Mouse (Mus musculus) liver, adult 2 months (tissue): ENCODE measurements at regions not wholly inside any gene's neighbourhood (a gene's known extent, or its start where the extent isn't known, plus 50 kb on each side); places are given as distances from the start of the nearest gene placed in this dataset.

ENCODE experiments used
- DNase-seq: peaks from one replicate; pipeline ENCODE4 v3.0.0-alpha.2; 2011; ENCODE audit warnings: low read depth, low spot score; ENCODE audit errors: extremely low read depth
- H3K27ac ChIP-seq: fragments of 200-500 bp; replicated peaks from 2 replicates; pipeline ENCODE4 v1.5.1; 2012; ENCODE audit warnings: low read depth, mild to moderate bottlenecking, control low read depth, inconsistent platforms, low read length; ENCODE audit not compliant: insufficient read depth
- H3K27me3 ChIP-seq: fragments of 200-500 bp; 2 replicates; pipeline ENCODE4 v1.6.1; 2012; ENCODE audit warnings: mild to moderate bottlenecking, moderate library complexity, low read length, inconsistent platforms; ENCODE audit not compliant: control insufficient read depth, insufficient read depth
- H3K36me3 ChIP-seq: fragments of 200-500 bp; 2 replicates; pipeline ENCODE4 v1.6.1; 2012; ENCODE audit warnings: low read length, inconsistent platforms; ENCODE audit not compliant: control insufficient read depth, insufficient read depth
- H3K4me1 ChIP-seq: fragments of 200-500 bp; 2 replicates; pipeline ENCODE4 v1.6.1; 2011; ENCODE audit warnings: low read length; ENCODE audit not compliant: control insufficient read depth, insufficient read depth
- H3K4me3 ChIP-seq: fragments of 200-500 bp; 2 replicates; pipeline ENCODE4 v1.5.1; 2011; ENCODE audit warnings: low read depth, mild to moderate bottlenecking, control low read depth, low read length, moderate library complexity; ENCODE audit not compliant: insufficient read depth
- H3K79me2 ChIP-seq: fragments of 200-500 bp; 2 replicates; pipeline ENCODE4 v1.6.1; 2012; ENCODE audit warnings: inconsistent platforms, mild to moderate bottlenecking, low read length, moderate library complexity; ENCODE audit not compliant: control insufficient read depth, insufficient read depth
- H3K9ac ChIP-seq: fragments of 200-500 bp; 2 replicates; pipeline ENCODE4 v1.6.1; 2012; ENCODE audit warnings: low read depth, mild to moderate bottlenecking, control low read depth, inconsistent platforms, low read length
- CTCF ChIP-seq: fragments of 200-500 bp; IDR thresholded peaks from 2 replicates; pipeline ENCODE4 v1.5.1; 2011; ENCODE audit warnings: low read depth, low read length, control low read depth
- POLR2A ChIP-seq: fragments of 200-500 bp; IDR thresholded peaks from 2 replicates; pipeline ENCODE4 v1.6.1; 2011; ENCODE audit warnings: low read length, control low read depth; ENCODE audit not compliant: insufficient read depth; ENCODE audit errors: extremely low read depth
- WGBS: fragments of 180-500 bp; shearing (Covaris S2); methylation state at CpG from one replicate; pipeline ENCODE4 v1.1.7; 2018; 5-methylcytosine and 5-hydroxymethylcytosine counted together

DNA sequence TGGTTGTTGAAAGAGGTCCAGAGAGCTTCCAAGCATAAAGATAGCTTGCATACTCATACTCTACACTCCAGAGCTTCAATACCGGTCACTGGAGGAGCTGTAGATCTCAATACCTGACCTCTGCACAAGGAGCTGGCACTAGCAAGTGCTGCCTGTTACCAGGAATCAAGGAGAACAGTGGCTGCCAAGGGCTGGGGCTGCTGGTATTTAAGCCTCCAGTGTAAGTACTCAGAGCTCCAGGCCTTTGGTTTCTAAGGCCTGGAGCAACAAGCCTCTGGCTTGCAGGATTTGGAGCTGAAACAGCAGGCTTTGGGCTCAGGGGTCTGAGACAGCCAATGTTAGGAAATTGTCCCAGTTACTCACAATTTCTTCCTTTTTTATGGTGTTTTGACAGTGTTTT is 96.2 kb upstream of the Ccng1 start:
- Histone ChIP-seq H3K4me1 (no peaks in the 10 kb centered on the region), H3K27ac (no peak overlapping the region), H3K9ac (no peak overlapping the region), H3K79me2 (no peaks in the 10 kb centered on the region), H3K27me3 (no peaks in the 10 kb centered on the region), H3K36me3 (no peaks in the 10 kb centered on the region), H3K4me3 (no peak overlapping the region)
- DNase-seq, result no peak
- 81% methylated on average over 1 of the region's 1 CpGs for WGBS
- TF ChIP-seq POLR2A (no peak), CTCF (no peak)

DNA sequence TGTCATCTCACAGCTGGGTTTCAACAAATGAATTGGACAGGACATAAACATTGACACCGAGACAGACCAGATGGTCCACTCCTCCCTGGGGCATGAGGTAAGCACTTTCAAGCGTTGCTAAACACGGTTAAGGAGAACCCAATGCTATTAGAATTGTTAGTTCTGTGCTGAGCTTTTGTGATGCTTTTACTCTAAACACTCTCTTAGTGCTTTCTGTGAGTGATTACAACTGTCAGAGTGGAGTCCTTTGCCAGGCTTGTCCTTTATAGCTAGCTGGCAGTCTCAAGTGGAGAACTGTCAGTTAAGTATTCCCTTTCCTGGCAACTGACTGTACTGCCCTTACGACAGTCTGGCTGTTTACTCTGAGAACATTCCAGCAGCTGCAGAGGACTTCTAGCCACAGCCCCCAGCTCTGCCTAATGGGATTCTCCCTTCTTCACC is 95.6 kb upstream of the Ccng1 start:
- H3K36me3 ChIP-seq, result no peaks in the 10 kb centered on the region
- TF ChIP-seq CTCF, result no peak
- TF ChIP-seq POLR2A, result no peak
- H3K27me3 ChIP-seq, result no peaks in the 10 kb centered on the region
- H3K4me3 ChIP-seq, result no peak overlapping the region
- no peak overlapping the region for H3K9ac ChIP-seq
- no peaks in the 10 kb centered on the region for H3K79me2 ChIP-seq
- 65% methylated on average over 4 of the region's 4 CpGs for WGBS
- H3K27ac ChIP-seq, result no peak overlapping the region
- no peaks in the 10 kb centered on the region for H3K4me1 ChIP-seq
- no peak for DNase-seq

DNA sequence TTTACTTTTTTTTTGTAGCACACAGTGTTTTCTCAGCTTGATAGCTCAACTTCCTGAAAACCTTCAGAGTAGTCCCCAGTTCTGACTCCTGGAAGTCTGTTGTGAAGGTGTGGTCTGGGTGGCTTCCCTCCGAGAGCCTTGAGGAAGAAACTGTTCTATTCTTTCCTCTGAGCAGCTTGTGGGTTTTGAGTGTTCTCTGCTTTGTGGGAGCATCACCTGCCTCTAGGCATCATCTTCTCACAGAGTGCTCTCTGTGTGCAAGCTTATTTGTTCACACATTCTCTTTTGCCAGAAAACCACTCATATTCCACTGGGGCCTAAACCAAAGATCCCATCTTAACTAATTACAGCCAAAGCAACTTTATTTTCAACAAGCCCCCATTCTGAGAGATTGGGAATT is 91.5 kb upstream of the Ccng1 start:
- DNase-seq, result no peak
- no peak overlapping the region for H3K27ac ChIP-seq
- 60% methylated on average over 1 of the region's 1 CpGs for WGBS
- H3K9ac ChIP-seq, result no peak overlapping the region
- TF ChIP-seq CTCF, result no peak
- no peak for TF ChIP-seq POLR2A
- no peaks in the 10 kb centered on the region for H3K79me2 ChIP-seq
- H3K4me3 ChIP-seq, result no peak overlapping the region
- H3K27me3 ChIP-seq, result no peaks in the 10 kb centered on the region
- H3K36me3 ChIP-seq, result no peaks in the 10 kb centered on the region
- H3K4me1 ChIP-seq, result no peaks in the 10 kb centered on the region

DNA sequence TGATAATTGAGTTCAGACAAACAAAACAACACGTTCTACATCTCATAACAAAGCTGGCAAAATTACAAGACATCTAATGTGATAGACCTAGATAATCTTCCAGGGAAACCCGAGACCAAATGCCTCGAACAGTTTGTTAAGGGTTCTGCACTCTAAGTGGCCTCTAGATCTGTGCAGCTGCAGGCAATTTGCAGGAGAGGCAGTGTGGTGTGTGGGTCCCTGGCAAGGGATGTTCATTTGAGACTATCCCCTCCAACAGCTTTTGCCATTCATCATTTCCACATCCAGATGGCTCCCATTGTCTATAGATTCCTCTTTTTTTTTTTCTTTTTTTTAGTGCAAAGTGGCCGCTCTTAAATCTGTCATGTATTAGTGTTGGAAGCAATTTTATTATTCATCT is 80.3 kb upstream of the Ccng1 start:
- no peak for TF ChIP-seq CTCF
- no peak for TF ChIP-seq POLR2A
- H3K36me3 ChIP-seq, result no peaks in the 10 kb centered on the region
- WGBS, result 62% methylated on average over 4 of the region's 4 CpGs

More for the DNA sequence above, 80.3 kb upstream of the Ccng1 start:
- Histone ChIP-seq H3K79me2 (no peaks in the 10 kb centered on the region), H3K4me1 (no peaks in the 10 kb centered on the region), H3K27me3 (no peaks in the 10 kb centered on the region), H3K4me3 (no peak overlapping the region), H3K27ac (no peak overlapping the region), H3K9ac (no peak overlapping the region)
- DNase-seq, result no peak
